Mouse (Mus musculus): Measurements from ENCODE around the gene Gja8. TPM values are rescaled to one million over a fixed set of nuclear protein-coding genes. Genes with fewer than 3 reads are reported as not detected.

The Gja8 gene
- not detected in 2 replicates for total RNA-seq (2017)

DNA sequence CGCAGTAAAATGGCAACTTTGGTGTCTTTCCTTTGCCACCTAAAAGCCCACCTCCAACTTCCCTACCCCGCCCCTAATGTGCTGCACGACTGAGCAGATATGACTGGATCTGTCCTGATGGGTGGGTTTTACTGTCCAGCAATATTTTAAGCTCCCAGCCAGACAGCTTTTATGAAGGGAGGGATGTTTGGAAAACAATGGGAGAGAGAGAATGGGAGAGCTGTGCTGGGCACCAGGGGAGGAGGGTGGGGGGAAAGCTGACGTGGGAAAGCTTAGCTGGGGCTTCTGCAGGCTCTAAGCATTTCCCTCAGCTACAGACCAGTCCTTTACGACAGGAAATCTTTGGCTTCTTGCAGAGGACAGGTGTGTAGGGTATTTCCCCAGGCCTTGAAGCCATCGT lies at the start of gene Gja8:
Gene Gja8, minus strand, starts transcription at position 101 of the 400 bp plus-strand sequence.
- ATAC-seq (replicated peaks in 1 of 2; ENCODE audit: insufficient read depth in 1 of 2, low FRiP score in 2 of 2, low TSS enrichment in 1 of 2, low read depth in 1 of 2, poor library complexity in 2 of 2, severe bottlenecking in 2 of 2): no peak

DNA sequence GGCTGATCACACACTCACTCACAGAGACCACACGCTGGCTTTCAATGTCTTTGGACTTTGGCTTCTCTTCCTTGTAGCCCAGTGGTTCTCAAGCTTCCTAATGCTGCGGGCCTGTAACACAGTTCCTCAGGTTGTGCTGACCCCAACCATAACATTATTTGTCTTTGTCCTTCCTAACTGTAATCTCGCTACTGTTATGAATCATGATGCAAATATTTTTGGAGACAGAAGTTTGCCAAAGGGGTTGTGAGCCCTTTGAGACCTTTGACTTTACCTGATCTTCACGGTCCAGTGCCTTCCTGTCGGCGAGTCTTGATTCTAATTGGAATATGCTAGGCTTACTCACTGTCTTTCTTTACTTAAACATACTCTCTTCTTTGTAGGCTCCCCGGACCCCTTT lies 48.6 kb upstream of the Gja8 start:
- no peak for ATAC-seq (replicated peaks in 1 of 2; ENCODE audit: insufficient read depth in 1 of 2, low FRiP score in 2 of 2, low TSS enrichment in 1 of 2, low read depth in 1 of 2, poor library complexity in 2 of 2, severe bottlenecking in 2 of 2)

GRCm38 (mm10) chr3:96970986-96971385 lies 45.2 kb upstream of the Gja8 start:
- no peak for ATAC-seq (replicated peaks in 1 of 2; ENCODE audit: insufficient read depth in 1 of 2, low FRiP score in 2 of 2, low TSS enrichment in 1 of 2, low read depth in 1 of 2, poor library complexity in 2 of 2, severe bottlenecking in 2 of 2)

- ATAC-seq (replicated peaks in 1 of 2; ENCODE audit: insufficient read depth in 1 of 2, low FRiP score in 2 of 2, low TSS enrichment in 1 of 2, low read depth in 1 of 2, poor library complexity in 2 of 2, severe bottlenecking in 2 of 2): no peak
Observed at GRCm38 (mm10) chr3:96963088-96964034, 37.5 kb upstream of the Gja8 start.

GRCm38 (mm10) chr3:96960597-96960996 lies 34.8 kb upstream of the Gja8 start:
- ATAC-seq (replicated peaks in 1 of 2; ENCODE audit: insufficient read depth in 1 of 2, low FRiP score in 2 of 2, low TSS enrichment in 1 of 2, low read depth in 1 of 2, poor library complexity in 2 of 2, severe bottlenecking in 2 of 2): peak in 1 of 2 experiments; percentile 49; a peak in 2 of 4 replicates

DNA sequence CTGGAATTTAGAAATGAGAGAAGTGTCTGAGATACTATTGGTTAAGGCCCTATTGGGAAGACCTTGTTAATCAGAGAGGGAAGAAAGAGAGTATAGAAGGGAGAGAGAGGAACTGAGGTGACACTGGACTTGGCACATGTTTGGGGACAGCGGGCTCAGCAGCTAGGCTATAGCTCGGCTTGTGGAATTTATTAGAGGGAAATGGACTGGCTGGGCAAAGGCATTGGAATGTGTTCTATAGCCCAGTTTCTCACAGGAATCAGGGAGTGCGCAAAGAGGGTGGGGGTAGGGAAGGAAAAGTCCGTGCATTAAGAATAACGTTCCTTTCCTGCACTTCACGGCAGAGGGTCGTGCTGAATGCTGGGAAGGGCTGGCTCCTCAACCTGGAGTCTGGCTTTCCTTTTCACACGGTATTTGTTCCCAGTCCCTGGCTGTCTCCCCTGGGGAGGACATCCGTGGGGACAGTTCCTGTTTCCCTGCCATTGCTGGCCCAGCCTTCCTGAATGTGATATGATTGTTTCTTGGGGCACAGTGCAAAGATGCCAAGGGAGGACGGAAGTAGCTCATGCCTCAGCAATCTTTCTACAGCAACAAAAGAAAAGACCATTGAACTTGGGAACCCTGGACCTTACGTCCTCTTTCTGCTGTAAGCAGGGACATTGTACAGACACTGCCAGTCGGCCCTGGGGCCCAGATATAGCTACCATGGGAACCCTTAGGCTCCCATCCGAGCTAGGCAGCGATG lies 27.8 kb upstream of the Gja8 start:
- ATAC-seq (replicated peaks in 1 of 2; ENCODE audit: insufficient read depth in 1 of 2, low FRiP score in 2 of 2, low TSS enrichment in 1 of 2, low read depth in 1 of 2, poor library complexity in 2 of 2, severe bottlenecking in 2 of 2): no peak

DNA sequence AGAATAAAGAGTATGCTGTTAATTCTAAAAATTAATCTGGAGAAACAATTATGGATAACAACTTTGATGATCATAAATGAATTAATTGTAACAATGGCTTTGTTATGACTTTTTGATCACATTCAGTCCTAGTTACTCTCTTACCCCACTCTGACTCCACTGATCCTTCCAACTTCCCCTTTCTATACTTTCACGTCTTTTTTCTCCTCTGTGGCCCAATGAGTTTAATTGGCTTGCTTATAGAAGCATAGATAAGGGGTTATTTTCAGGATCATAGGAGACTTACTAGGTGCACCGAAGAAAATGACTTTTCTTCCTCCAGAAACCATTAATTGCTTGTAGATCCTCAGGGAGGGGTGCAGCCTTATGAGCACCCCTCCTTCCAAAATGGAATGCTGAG lies 16.9 kb upstream of the Gja8 start:
- no peak for ATAC-seq (replicated peaks in 1 of 2; ENCODE audit: insufficient read depth in 1 of 2, low FRiP score in 2 of 2, low TSS enrichment in 1 of 2, low read depth in 1 of 2, poor library complexity in 2 of 2, severe bottlenecking in 2 of 2)

GRCm38 (mm10) chr3:96938738-96939137 lies 12.9 kb upstream of the Gja8 start:
- peak; percentile 92 to 93 for ATAC-seq (replicated peaks in 1 of 2; ENCODE audit: insufficient read depth in 1 of 2, low FRiP score in 2 of 2, low TSS enrichment in 1 of 2, low read depth in 1 of 2, poor library complexity in 2 of 2, severe bottlenecking in 2 of 2)

DNA sequence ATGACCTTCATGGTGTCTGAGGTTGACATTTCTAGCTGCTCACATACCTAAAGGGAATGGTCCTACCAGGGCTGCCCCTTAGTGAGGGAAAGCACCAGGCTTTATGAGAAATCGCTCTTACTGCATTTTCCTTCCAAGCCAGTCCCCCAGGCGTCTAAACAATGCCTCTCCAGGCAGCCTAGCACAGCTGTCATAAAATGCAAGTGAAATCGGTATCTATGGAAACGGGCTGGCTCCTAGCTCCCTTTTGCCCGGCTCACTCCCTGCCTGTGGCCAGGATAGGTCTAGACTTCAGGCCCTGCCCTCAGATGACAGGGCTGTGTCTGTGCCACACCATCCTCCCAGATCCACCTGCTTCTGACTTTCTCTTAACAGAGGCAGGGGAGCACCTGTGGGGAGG lies 11.8 kb upstream of the Gja8 start:
- no peak for ATAC-seq (replicated peaks in 1 of 2; ENCODE audit: insufficient read depth in 1 of 2, low FRiP score in 2 of 2, low TSS enrichment in 1 of 2, low read depth in 1 of 2, poor library complexity in 2 of 2, severe bottlenecking in 2 of 2)

GRCm38 (mm10) chr3:96936241-96936640 lies 10.4 kb upstream of the Gja8 start:
- peak in 1 of 2 experiments; percentile 58; a peak in 2 of 4 replicates for ATAC-seq (replicated peaks in 1 of 2; ENCODE audit: insufficient read depth in 1 of 2, low FRiP score in 2 of 2, low TSS enrichment in 1 of 2, low read depth in 1 of 2, poor library complexity in 2 of 2, severe bottlenecking in 2 of 2)

DNA sequence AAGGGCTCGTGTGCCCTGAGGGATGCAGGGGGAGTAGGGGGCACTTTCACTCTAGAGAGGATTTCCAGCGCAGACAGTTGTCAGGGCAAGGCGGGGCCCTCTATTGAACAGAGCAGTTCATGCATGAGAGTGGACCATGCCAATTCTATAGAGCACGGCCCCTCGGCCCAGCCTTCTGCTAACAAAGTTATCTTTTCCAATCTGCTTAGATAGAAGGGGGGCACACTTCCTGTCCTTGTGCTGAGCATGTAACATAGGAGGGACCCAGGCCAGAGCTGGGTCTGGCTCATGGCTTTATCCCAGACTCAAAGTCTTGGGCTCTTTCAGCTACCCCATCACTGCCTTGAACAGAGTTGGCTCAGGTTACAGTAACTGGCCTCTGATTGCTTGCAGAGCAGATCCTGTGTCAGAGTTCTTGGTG lies 5.5 kb upstream of the Gja8 start:
- no peak for ATAC-seq (replicated peaks in 1 of 2; ENCODE audit: insufficient read depth in 1 of 2, low FRiP score in 2 of 2, low TSS enrichment in 1 of 2, low read depth in 1 of 2, poor library complexity in 2 of 2, severe bottlenecking in 2 of 2)

DNA sequence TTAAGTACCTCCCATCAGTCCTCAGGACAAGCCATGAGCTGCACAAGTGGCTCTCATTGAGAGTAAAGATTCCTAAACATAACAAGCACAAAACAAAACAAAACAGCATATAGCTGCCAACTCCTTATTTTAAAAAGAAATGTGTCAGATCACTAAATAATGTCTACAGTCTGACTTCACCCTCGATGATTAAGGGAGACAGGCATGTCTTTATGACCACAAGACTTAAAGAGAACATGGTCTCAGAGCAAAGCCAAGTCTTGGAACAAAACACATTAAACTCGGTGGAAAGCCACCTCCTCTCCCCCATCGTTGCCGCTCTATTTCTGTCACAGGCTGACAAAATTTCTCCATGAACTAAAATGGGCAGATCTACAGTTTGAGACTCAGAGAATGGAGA lies 1.2 kb downstream of the Gja8 start:
- no peak for ATAC-seq (replicated peaks in 1 of 2; ENCODE audit: insufficient read depth in 1 of 2, low FRiP score in 2 of 2, low TSS enrichment in 1 of 2, low read depth in 1 of 2, poor library complexity in 2 of 2, severe bottlenecking in 2 of 2)

- ATAC-seq (replicated peaks in 1 of 2; ENCODE audit: insufficient read depth in 1 of 2, low FRiP score in 2 of 2, low TSS enrichment in 1 of 2, low read depth in 1 of 2, poor library complexity in 2 of 2, severe bottlenecking in 2 of 2): no peak
Observed at GRCm38 (mm10) chr3:96920991-96921390, 4.8 kb downstream of the Gja8 start.

DNA sequence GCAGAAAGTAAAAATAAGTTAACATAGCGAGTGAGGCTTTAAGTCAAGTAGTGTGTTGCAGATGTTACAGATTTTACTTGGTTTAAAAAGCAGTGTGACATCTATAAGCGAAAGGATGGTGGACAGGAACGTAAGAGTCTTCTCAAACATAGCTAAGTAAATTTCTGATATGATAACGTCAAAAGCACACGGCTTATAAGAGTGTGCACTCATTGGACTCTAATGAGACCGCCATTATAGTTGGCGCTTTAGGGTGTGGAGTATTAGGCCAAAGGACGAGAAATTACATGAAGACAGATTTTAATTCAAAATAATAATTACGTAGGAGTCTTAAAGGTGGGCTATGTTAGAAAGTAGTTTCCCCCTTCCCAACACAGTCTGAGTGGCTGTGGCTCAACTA lies 20.2 kb downstream of the Gja8 start:
- no peak for ATAC-seq (replicated peaks in 1 of 2; ENCODE audit: insufficient read depth in 1 of 2, low FRiP score in 2 of 2, low TSS enrichment in 1 of 2, low read depth in 1 of 2, poor library complexity in 2 of 2, severe bottlenecking in 2 of 2)

- ATAC-seq (replicated peaks in 1 of 2; ENCODE audit: insufficient read depth in 1 of 2, low FRiP score in 2 of 2, low TSS enrichment in 1 of 2, low read depth in 1 of 2, poor library complexity in 2 of 2, severe bottlenecking in 2 of 2): peak; percentile 97 to 98
Observed at GRCm38 (mm10) chr3:96904851-96905541, 20.8 kb downstream of the Gja8 start, which contains the start of gene Gpr89. TSS of gene Gpr89 (minus strand) at chr3:96905346.

DNA sequence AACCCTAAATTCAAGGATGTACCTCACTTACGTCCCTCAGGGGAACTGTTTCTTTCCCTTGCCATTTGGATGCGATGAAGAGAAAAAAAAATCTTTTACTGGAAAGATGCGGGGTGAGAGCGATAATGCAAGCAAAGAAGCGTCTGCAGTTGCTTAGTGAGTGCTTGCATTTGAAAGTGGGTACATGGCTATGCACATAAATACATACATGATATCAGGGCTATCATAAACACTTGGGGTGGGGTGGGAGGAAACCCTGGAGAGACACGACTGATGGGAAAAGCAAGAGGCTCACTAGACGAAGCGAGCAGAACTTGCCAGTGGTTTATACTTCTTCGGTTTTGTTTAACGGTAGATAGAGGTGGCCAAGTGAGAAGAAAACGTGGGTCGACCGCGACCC lies 21.4 kb downstream of the Gja8 start, which contains the start of gene Gja5:
Gene Gja5, plus strand, starts transcription at position 301 of the 400 bp plus-strand sequence.
- ATAC-seq (replicated peaks in 1 of 2; ENCODE audit: insufficient read depth in 1 of 2, low FRiP score in 2 of 2, low TSS enrichment in 1 of 2, low read depth in 1 of 2, poor library complexity in 2 of 2, severe bottlenecking in 2 of 2): no peak

DNA sequence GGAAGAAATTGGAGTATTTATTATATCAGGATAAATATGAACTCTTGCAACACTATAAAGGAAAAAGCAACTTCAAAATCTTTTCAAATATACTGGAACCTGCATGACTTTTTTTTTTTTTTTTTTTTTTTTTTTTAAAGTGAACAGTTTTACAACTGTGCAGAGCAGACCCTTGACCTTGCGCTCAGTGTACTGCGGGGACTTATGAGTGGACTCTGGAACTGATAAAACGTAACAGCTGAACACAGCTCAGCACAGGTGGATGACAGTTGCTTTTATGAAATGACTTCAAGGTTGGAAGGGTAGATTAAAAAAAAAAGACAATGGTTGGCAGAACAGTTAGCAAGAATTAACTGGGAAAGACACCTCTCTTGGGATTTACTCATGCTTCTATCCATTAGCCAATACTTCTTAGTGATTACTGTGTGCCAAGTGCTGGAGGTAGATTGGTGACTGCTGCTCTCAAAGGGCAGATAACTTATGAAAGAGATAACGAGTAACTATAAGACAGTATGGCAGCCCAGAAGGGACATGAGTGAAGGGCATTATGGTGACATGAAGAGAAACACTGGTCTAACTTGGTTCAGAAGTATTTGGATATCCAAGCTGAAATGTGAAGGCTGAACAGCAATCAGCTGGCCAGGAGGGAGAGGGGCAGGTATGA lies 23.4 kb downstream of the Gja8 start:
- no peak for ATAC-seq (replicated peaks in 1 of 2; ENCODE audit: insufficient read depth in 1 of 2, low FRiP score in 2 of 2, low TSS enrichment in 1 of 2, low read depth in 1 of 2, poor library complexity in 2 of 2, severe bottlenecking in 2 of 2)
